Mouse (Mus musculus) spleen, embryonic (tissue): ENCODE measurements at regions not wholly inside any gene's neighbourhood (a gene's known extent, or its start where the extent isn't known, plus 50 kb on each side); places are given as distances from the start of the nearest gene placed in this dataset.

Experiments used
- CTCF ChIA-PET: fragments of 350-600 bp; sonication (Branson Sonifier 250); formaldehyde crosslinking; loops from one replicate; lab custom pipeline; 2022; lab: Charles Lee

- CTCF ChIA-PET = interaction anchor here (0.6 kb wide), 1 partner anchor 90 kb away, joined by 3 read pairs; no protein-coding TSS in a partner anchor
Measured at GRCm38 (mm10) chr2:79131743-79132517, 123.3 kb upstream of the Itga4 start.

GRCm38 (mm10) chr2:79132518-79132845 is 122.7 kb upstream of the Itga4 start:
- CTCF ChIA-PET = interaction anchor here (0.5 kb wide), 1 partner anchor 125 kb away, joined by 6 read pairs; no protein-coding TSS in a partner anchor

- CTCF ChIA-PET = no interaction called here
Measured at GRCm38 (mm10) chr2:79134281-79134680, 120.9 kb upstream of the Itga4 start.

GRCm38 (mm10) chr2:79135986-79136385 is 119.2 kb upstream of the Itga4 start:
- CTCF ChIA-PET = no interaction called here

- CTCF ChIA-PET = interaction anchor here (0.6 kb wide), 1 partner anchor 106 kb away, joined by 3 read pairs; no protein-coding TSS in a partner anchor
Measured at GRCm38 (mm10) chr2:79136619-79137458, 118.4 kb upstream of the Itga4 start.

GRCm38 (mm10) chr2:79137694-79138171 is 117.5 kb upstream of the Itga4 start:
- CTCF ChIA-PET = interaction anchor here (0.6 kb wide), 1 partner anchor 24 kb away, joined by 3 read pairs; no protein-coding TSS in a partner anchor

GRCm38 (mm10) chr2:79138368-79139109 is 116.7 kb upstream of the Itga4 start:
- CTCF ChIA-PET = no interaction called here

- CTCF ChIA-PET = no interaction called here
Measured at GRCm38 (mm10) chr2:79141961-79142360, 113.3 kb upstream of the Itga4 start.

GRCm38 (mm10) chr2:79143196-79143595 is 112.0 kb upstream of the Itga4 start:
- CTCF ChIA-PET = no interaction called here

- CTCF ChIA-PET = no interaction called here
Measured at GRCm38 (mm10) chr2:79145897-79146296, 109.3 kb upstream of the Itga4 start.

GRCm38 (mm10) chr2:79146563-79146962 is 108.7 kb upstream of the Itga4 start:
- CTCF ChIA-PET = no interaction called here

GRCm38 (mm10) chr2:79149012-79149698 is 106.1 kb upstream of the Itga4 start:
- CTCF ChIA-PET = no interaction called here

- CTCF ChIA-PET = no interaction called here
Measured at GRCm38 (mm10) chr2:79151610-79152009, 103.6 kb upstream of the Itga4 start.

- CTCF ChIA-PET = no interaction called here
Measured at GRCm38 (mm10) chr2:79152031-79152694, 103.1 kb upstream of the Itga4 start.

GRCm38 (mm10) chr2:79152695-79153057 is 102.5 kb upstream of the Itga4 start:
- CTCF ChIA-PET = interaction anchor here (0.7 kb wide), 1 partner anchor 18 kb away, joined by 4 read pairs; no protein-coding TSS in a partner anchor

- CTCF ChIA-PET = interaction anchor here (0.7 kb wide), 1 partner anchor 18 kb away, joined by 4 read pairs; no protein-coding TSS in a partner anchor
Measured at GRCm38 (mm10) chr2:79153070-79153469, 102.2 kb upstream of the Itga4 start.

GRCm38 (mm10) chr2:79158450-79159055 is 96.7 kb upstream of the Itga4 start:
- CTCF ChIA-PET = no interaction called here

- CTCF ChIA-PET = no interaction called here
Measured at GRCm38 (mm10) chr2:79159336-79159735, 95.9 kb upstream of the Itga4 start.

GRCm38 (mm10) chr2:79172967-79173919 is 82.0 kb upstream of the Itga4 start:
- CTCF ChIA-PET = no interaction called here
